Mouse (Mus musculus) embryonic fibroblast, embryonic 13.5 days (primary cell): ENCODE measurements around the gene Cobl.

Experiments
- CTCF ChIP-seq: IDR thresholded peaks from 2 replicates; pipeline ENCODE4 v1.5.1; 2011; ENCODE audit warnings: mild to moderate bottlenecking, control low read depth, low read length, moderate library complexity, borderline replicate concordance; ENCODE audit not compliant: insufficient read depth
- POLR2A ChIP-seq: IDR thresholded peaks from 2 replicates; pipeline ENCODE4 v1.6.1; 2011; ENCODE audit warnings: low read depth, mild to moderate bottlenecking, control low read depth, low read length, moderate library complexity

- TF ChIP-seq CTCF (no peak), POLR2A (no peak)
Observed at GRCm38 (mm10) chr11:12415329-12415728, 49.4 kb downstream of the Cobl start.
